Mouse (Mus musculus) liver, embryonic 14.5 days (tissue): ENCODE results near the gene Banp. TPM values are rescaled to one million over a fixed set of nuclear protein-coding genes. Genes with fewer than 3 reads are reported as not detected.

Experiments used
- ATAC-seq: fragments of 200-750 bp; cut with Nextera tagmentation; 2 replicates; pipeline ENCODE4 v1.8.0; 2017; ENCODE audit warnings: moderate number of reproducible peaks, mild to moderate bottlenecking, moderate library complexity; ENCODE audit not compliant: insufficient read depth
- DNase-seq, 3 experiments: peaks; one replicate each; pipeline ENCODE4 v3.0.0-alpha.2; 2012 to 2013; ENCODE audit warnings: low read depth in 3 of 3, low spot score in 3 of 3
- H3K27ac ChIP-seq: fragments of 300-500 bp; sonication (generic); 2 replicates; pipeline ENCODE4 v1.5.1; 2014; ENCODE audit warnings: moderate library complexity, mild to moderate bottlenecking, control low read depth, inconsistent platforms
- H3K27me3 ChIP-seq: fragments of 300-500 bp; sonication (generic); 2 replicates; pipeline ENCODE4 v1.6.1; 2014; ENCODE audit warnings: mild to moderate bottlenecking, low read length, moderate library complexity; ENCODE audit not compliant: control insufficient read depth, insufficient read depth
- H3K36me3 ChIP-seq: fragments of 300-500 bp; sonication (generic); replicated peaks from 2 replicates; pipeline ENCODE4 v1.6.1; 2014; ENCODE audit warnings: low read depth; ENCODE audit not compliant: control insufficient read depth, insufficient read depth
- H3K4me1 ChIP-seq, 2 experiments: fragments of 200-500 bp in 1 of 2; fragments of 300-500 bp in 1 of 2; sonication (generic) in 1 of 2; replicated peaks; 2 replicates each; pipeline ENCODE4 v1.6.1; 2012 to 2014; ENCODE audit warnings: antibody characterized with exemption in 1 of 2, inconsistent platforms in 1 of 2, low read length in 1 of 2; ENCODE audit not compliant: control insufficient read depth in 2 of 2, insufficient read depth in 2 of 2
- H3K4me2 ChIP-seq: fragments of 300-500 bp; sonication (generic); 2 replicates; pipeline ENCODE4 v1.6.1; 2014; ENCODE audit warnings: low read depth, mild to moderate bottlenecking, control low read depth, moderate library complexity
- H3K4me3 ChIP-seq, 2 experiments: fragments of 200-500 bp in 1 of 2; fragments of 300-500 bp in 1 of 2; sonication (generic) in 1 of 2; 2 replicates each; pipeline ENCODE4 v1.5.1; 2012 to 2014; ENCODE audit warnings: low read depth in 2 of 2, low read length in 2 of 2, mild to moderate bottlenecking in 2 of 2, control low read depth in 1 of 2, inconsistent platforms in 1 of 2, moderate library complexity in 1 of 2; ENCODE audit not compliant: insufficient read depth in 1 of 2
- H3K9ac ChIP-seq: fragments of 300-500 bp; sonication (generic); replicated peaks from 2 replicates; pipeline ENCODE4 v1.6.1; 2014; ENCODE audit warnings: mild to moderate bottlenecking, control low read depth, moderate library complexity
- H3K9me3 ChIP-seq: fragments of 300-500 bp; sonication (generic); 2 replicates; pipeline ENCODE4 v1.6.1; 2016; ENCODE audit warnings: low read length, mixed read lengths; ENCODE audit not compliant: control insufficient read depth
- CTCF ChIP-seq: IDR thresholded peaks from 2 replicates; pipeline ENCODE4 v1.5.1; 2016; ENCODE audit warnings: antibody characterized with exemption, low read depth, control low read depth
- EP300 ChIP-seq: IDR thresholded peaks from 2 replicates; pipeline ENCODE4 v1.6.1; 2016; ENCODE audit warnings: antibody characterized with exemption, low read depth
- WGBS: fragments of 180-500 bp; shearing (Covaris S2); extraction: QIAGEN DNeasy Blood & Tissue Kit; methylation state at CpG from one replicate; pipeline ENCODE4 v1.1.7; 2014; ENCODE audit not compliant: insufficient replicate concordance; 5-methylcytosine and 5-hydroxymethylcytosine counted together
- polyA plus RNA-seq, 2 experiments: library from polyadenylated mRNA; depleted of rRNA in 1 of 2; stranded (reverse) in 1 of 2; unstranded in 1 of 2; fragments of >200 nt; fragmentation: Nextera tagmentation in 1 of 2; extraction: Ambion mirVana in 1 of 2; gene quantifications; 2 replicates each; pipeline versions ENCODE4 v1.2.1 to v1.2.3; 2012 to 2014

The Banp gene
- polyA plus RNA-seq, 2 experiments = 13.6 to 20.8 TPM

DNA sequence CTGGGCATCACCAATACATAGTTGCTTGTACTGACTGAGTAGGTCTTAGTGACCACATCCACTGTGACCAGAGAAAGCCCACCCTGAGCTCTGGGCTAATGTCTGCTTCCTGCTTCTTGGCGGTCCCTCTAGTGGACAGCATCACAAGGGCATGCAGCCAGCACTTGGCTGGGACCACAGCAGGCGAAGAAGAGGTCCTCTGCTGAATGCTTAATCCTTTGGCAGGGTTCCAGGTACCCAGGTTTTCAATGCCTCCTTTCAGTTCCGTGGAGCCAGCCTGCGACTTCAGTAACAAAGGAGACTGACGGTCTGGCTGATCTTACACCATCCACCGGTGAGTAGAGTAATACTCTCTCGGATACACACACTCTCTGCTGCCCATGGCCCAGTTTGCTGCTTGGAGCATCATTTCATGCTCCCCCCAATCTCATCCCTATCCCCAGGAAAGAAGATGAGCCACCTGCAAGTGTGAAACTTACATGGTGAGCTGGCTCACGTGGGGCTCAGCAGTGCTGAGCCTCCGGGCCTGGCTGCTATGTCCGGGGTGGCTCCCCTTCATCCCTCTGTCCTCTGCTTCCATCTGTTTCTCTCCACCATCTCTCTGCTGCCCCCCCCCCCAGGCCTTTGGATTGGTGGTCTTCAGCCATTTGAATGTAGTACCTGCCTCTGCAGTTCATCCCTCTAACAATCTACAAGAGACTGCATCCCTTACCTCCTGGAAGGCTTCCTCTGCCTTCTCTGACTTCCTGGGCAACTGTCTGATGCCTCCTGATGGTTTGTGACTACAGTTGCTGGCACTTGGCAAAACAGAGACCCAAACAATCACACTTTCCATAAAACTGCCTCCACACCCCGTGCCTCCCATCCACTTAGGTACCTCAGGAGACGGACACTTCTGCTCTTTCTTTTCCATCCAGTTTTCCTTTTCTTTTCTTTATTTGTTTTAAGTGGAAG, 13.9 kb upstream of the Banp start:
- H3K4me3 ChIP-seq = no peak overlapping the region
- no peaks in the 10 kb centered on the region; a peak in 1 of 4 replicates for H3K4me1 ChIP-seq
- TF ChIP-seq EP300 (no peak), CTCF (peak; percentile 49)
- no peak overlapping the region for H3K9ac ChIP-seq
- H3K27me3 ChIP-seq = no peaks in the 10 kb centered on the region
- H3K27ac ChIP-seq = no peak overlapping the region
- no peak overlapping the region for H3K4me2 ChIP-seq
- H3K36me3 ChIP-seq = no peaks in the 10 kb centered on the region
- 58% methylated on average over 12 of the region's 12 CpGs for WGBS
- DNase-seq (no peak), ATAC-seq (no peak)
- H3K9me3 ChIP-seq = no peaks in the 10 kb centered on the region

DNA sequence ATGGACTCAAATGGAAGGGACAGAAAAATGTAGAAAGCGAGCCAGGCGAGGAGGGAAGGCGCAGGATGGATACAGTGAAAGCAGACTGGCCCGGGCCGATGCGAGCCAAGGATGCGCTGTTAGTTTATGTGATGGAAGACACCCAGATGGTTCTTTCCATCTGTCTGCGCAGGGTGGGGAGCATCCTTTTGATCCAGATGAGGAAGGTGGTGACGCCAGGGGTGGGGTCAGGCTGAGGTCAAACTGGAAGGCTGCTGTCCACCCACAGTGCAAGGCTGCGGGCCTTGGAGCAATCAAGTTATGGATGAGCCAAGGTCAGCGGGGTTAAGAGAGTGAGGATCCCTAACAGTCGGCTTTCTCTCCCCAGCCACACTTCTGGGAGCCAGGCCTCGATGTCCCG, 13.2 kb upstream of the Banp start:
- no peak overlapping the region for H3K4me2 ChIP-seq
- 77% methylated on average over 14 of the region's 14 CpGs for WGBS
- no peak overlapping the region for H3K27ac ChIP-seq
- H3K4me1 ChIP-seq = no peaks in the 10 kb centered on the region; a peak in 1 of 4 replicates
- H3K36me3 ChIP-seq = no peaks in the 10 kb centered on the region
- H3K4me3 ChIP-seq = no peak overlapping the region
- H3K9ac ChIP-seq = no peak overlapping the region
- no peak for DNase-seq
- ATAC-seq = no peak
- no peaks in the 10 kb centered on the region for H3K27me3 ChIP-seq
- TF ChIP-seq CTCF = no peak
- no peak for TF ChIP-seq EP300
- H3K9me3 ChIP-seq = no peaks in the 10 kb centered on the region

DNA sequence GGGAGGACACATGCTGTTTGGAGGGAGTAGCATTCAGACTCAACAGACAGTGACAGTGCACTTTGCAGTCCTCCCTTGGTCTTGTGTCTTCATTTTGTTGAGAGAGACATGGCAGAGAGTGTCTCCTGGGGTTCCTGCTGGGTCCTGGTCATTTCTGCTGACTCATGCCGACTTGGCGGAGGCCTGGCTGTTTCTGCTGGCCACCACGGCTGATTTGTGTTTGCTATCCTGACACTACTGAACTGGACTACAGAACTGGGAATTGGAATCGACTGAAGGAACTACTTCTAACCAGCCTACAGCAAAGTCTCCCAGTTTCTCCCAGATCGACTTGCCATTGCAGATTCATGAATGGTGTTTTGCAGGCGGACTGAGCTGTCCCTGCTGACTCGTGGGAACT, 10.8 kb upstream of the Banp start:
- WGBS = 65% methylated on average over 7 of the region's 7 CpGs
- TF ChIP-seq EP300 (no peak), CTCF (no peak)
- no peaks in the 10 kb centered on the region; a peak in 1 of 4 replicates for H3K4me1 ChIP-seq
- H3K27me3 ChIP-seq = no peaks in the 10 kb centered on the region
- H3K36me3 ChIP-seq = no peaks in the 10 kb centered on the region
- no peak overlapping the region for H3K4me2 ChIP-seq
- no peak overlapping the region for H3K27ac ChIP-seq
- ATAC-seq = no peak
- H3K9ac ChIP-seq = no peak overlapping the region
- no peak overlapping the region for H3K4me3 ChIP-seq
- no peak for DNase-seq
- H3K9me3 ChIP-seq = no peaks in the 10 kb centered on the region

DNA sequence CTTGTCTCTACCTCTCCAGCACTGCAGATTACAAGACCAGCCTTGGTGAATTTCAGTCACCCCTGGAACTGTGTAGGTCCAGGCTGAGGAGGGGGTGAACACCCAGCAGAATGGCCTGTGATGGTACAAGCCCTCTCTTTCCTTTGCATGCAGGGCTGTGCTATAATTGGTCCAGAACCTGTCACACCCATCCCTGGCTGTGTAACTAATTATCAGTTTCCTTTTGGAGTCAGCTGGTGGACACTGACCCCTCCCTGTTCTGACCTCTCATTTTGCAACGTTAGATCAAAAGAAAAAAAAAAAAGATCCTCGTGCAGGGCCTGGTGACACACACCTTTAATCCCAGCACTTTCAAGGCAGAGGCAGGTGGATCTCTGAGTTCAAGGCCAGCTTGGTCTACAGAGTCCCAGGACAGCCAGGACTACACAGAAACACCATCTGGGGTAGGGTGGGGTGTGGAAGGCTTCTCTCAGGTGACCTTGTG, 6.5 kb upstream of the Banp start:
- H3K4me3 ChIP-seq = no peak overlapping the region
- peaks cover 7 to 12% of the 10 kb centered on the region in 2 experiments for H3K4me1 ChIP-seq
- H3K9me3 ChIP-seq = no peaks in the 10 kb centered on the region
- H3K9ac ChIP-seq = no peak overlapping the region
- ATAC-seq = no peak
- no peak overlapping the region for H3K4me2 ChIP-seq
- H3K36me3 ChIP-seq = no peaks in the 10 kb centered on the region
- no peak for TF ChIP-seq CTCF
- TF ChIP-seq EP300 = no peak
- no peak for DNase-seq
- WGBS = 17% methylated on average over 2 of the region's 2 CpGs
- no peaks in the 10 kb centered on the region for H3K27me3 ChIP-seq
- no peak overlapping the region for H3K27ac ChIP-seq

DNA sequence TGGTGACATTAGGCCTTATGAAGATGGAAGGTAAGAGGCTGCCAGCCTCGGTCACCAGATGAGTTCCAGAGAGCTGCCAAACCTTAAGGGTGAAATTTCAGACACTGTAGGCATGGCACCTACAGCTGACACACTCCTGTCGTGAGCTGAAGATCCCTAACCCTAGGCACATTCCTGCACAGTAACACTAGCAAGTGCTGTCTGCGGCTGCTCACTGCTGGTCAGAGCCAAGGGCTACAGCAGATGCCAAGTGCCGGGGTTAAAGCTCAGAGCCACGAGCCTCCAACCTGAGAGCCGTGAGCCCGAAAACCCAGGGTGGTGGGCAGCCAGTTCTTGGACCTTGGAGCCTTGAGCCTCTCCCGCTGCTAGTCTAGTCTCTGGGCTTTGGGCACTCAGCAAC, 5.8 kb upstream of the Banp start:
- no peak for ATAC-seq
- 74% methylated on average over 8 of the region's 8 CpGs for WGBS
- TF ChIP-seq CTCF (no peak), EP300 (no peak)
- H3K9me3 ChIP-seq = no peaks in the 10 kb centered on the region
- no peak overlapping the region for H3K4me3 ChIP-seq
- H3K27ac ChIP-seq = no peak overlapping the region
- no peaks in the 10 kb centered on the region for H3K36me3 ChIP-seq
- H3K27me3 ChIP-seq = no peaks in the 10 kb centered on the region
- H3K4me2 ChIP-seq = no peak overlapping the region
- H3K9ac ChIP-seq = no peak overlapping the region
- no peak for DNase-seq
- H3K4me1 ChIP-seq = peaks cover 13 to 18% of the 10 kb centered on the region in 2 experiments
